Mouse (Mus musculus) heart, adult 2 months (tissue): ENCODE results near the gene Tbx20.

Experiments
- CTCF ChIP-seq: fragments of 200-600 bp; IDR thresholded peaks from 2 replicates; pipeline ENCODE4 v1.8.1; 2022; ENCODE audit warnings: antibody characterized with exemption, mild to moderate bottlenecking, moderate library complexity
- EP300 ChIP-seq: fragments of 200-500 bp; IDR thresholded peaks from 2 replicates; pipeline ENCODE4 v1.6.1; 2011; ENCODE audit warnings: low read depth, low read length, control low read depth; ENCODE audit not compliant: insufficient read depth

DNA sequence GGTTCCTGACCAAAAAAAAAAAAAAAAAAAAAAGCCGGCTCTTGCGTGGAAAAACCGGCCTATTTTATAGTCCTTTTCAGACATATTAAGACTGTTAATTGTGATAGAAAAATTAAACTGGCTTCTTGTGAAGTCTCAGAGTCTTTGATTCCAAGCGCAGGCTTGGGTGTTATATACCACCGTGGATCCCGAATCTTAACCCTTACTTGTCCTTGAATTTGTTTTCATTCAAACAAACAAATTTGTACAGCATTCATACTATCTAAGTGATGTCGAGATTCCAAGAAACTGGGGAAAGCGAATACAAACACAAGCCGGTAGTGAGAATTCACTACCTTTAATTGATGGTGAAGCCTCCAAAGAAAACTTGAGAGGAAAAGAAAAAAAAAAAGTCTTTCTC lies 932 bp downstream of the Tbx20 start:
- TF ChIP-seq CTCF (no peak), EP300 (no peak)
